ENCODE assay signal across 9 mouse cellular contexts in the genomic region with DNA sequence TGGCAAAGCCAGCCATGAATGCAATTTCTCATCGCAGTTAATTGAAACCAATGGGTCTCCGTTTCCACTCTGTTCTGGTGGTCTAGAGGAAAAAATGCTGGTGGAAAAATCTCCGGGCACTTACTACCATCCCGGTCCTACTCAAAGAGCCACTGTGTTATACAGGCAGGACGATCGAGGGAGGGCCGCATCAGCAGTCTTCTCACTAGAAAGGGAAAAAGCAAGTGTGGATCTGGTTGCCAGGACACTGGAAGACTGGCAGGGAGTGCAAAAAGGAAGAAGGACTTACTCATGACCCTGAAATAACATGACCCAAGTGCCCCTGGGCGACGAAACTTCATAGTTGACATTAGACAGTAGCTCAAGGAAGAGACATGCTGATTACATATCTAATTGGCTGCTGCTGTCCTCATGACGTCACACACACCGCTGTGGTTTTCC.
DNase-seq lines count a peak whose midpoint lies in the region; ATAC-seq and TF ChIP-seq lines count a peak whose summit lies in the region.
"Had no signal": no experiment of that assay in that cellular context is flagged by ENCODE, and none has a peak within 500 bp of the region (broad histone marks: within the 10 kb centered on the region; RNA-seq: fewer than 3 reads in every experiment).

No protein-coding gene starts in this region.

- H3K27me3 ChIP-seq in embryonic facial prominence, embryonic 10.5 days (replicated peaks; ENCODE audit: low read depth, poor library complexity, severe bottlenecking) = no peaks in the 10 kb centered on the region; the same call in 1 of the 2 replicates
- H3K27me3 ChIP-seq in hindbrain, embryonic 16.5 days (replicated peaks; ENCODE audit: control insufficient read depth, insufficient read depth, low read length) = no peaks in the 10 kb centered on the region
- no peaks in the 10 kb centered on the region for H3K27me3 ChIP-seq in liver, postnatal 0 days (ENCODE audit: insufficient read depth, low read length)
- H3K27me3 ChIP-seq in neural tube, embryonic 15.5 days (replicated peaks) = no peaks in the 10 kb centered on the region
- H3K27me3 ChIP-seq: CH12.LX had no signal

- peak overlapping the region; percentile 65; the same call in 1 of the 2 replicates for H3K27ac ChIP-seq in embryonic facial prominence, embryonic 10.5 days (replicated peaks)
- peak overlapping the region; percentile 44 for H3K27ac ChIP-seq in hindbrain, embryonic 16.5 days (ENCODE audit: low read depth, low read length)
- H3K27ac ChIP-seq in liver, postnatal 0 days (ENCODE audit: low read depth) = no peak overlapping the region
- no peak overlapping the region for H3K27ac ChIP-seq in neural tube, embryonic 15.5 days (replicated peaks)

- TF ChIP-seq EP300 in liver, postnatal 0 days (IDR thresholded peaks at IDR 0.05; ENCODE audit: low read depth) = 0 out of 2 replicates have a peak, but pooled peaks have one; percentile 13

- peak; percentile 63; the same call in 1 of the 2 replicates for ATAC-seq in hindbrain, embryonic 16.5 days
- ATAC-seq in liver, postnatal 0 days = peak; percentile 45
- no peak for ATAC-seq in neural tube, embryonic 15.5 days (ENCODE audit: low FRiP score)
- ATAC-seq in megakaryocyte, adult 5-6 weeks (ENCODE audit: poor library complexity, severe bottlenecking) = no peak

- WGBS in embryonic facial prominence, embryonic 10.5 days = 68% methylated on average over 11 of the region's 11 CpGs
- 62% methylated on average over 11 of the region's 11 CpGs for WGBS in hindbrain, embryonic 16.5 days
- 68% methylated on average over 11 of the region's 11 CpGs for WGBS in liver, postnatal 0 days (ENCODE audit: insufficient replicate concordance)
- 66% methylated on average over 11 of the region's 11 CpGs for WGBS in neural tube, embryonic 15.5 days

- intact Hi-C loops in gastrocnemius, postnatal 14 days (cut with DNase I; ENCODE audit: low total_unique reads) = no loop called here

- DNase-seq in gastrocnemius, postnatal 14 days = peak; percentile 14
- DNase-seq in gastrocnemius, adult 18-20 months (ENCODE audit: low spot score) = no peak
- DNase-seq in embryonic facial prominence, embryonic 10.5 days (ENCODE audit: low spot score) = peak; percentile 27
- peak; percentile 33 for DNase-seq in liver, postnatal 0 days
- no peak for DNase-seq in spleen, postnatal 4 days (ENCODE audit: low spot score in 2 of 2)

- no peak overlapping the region for H3K4me3 ChIP-seq in embryonic facial prominence, embryonic 10.5 days
- H3K4me3 ChIP-seq in hindbrain, embryonic 16.5 days (ENCODE audit: low read length) = no peak overlapping the region
- H3K4me3 ChIP-seq in liver, postnatal 0 days (ENCODE audit: low read depth, low read length) = no peak overlapping the region
- H3K4me3 ChIP-seq in neural tube, embryonic 15.5 days (replicated peaks) = no peak overlapping the region

- peaks cover 4% of the 10 kb centered on the region; the same call in 1 of the 2 replicates for H3K9me3 ChIP-seq in embryonic facial prominence, embryonic 10.5 days
- H3K9me3 ChIP-seq in hindbrain, embryonic 16.5 days (ENCODE audit: control insufficient read depth, low read length) = peaks cover 2% of the 10 kb centered on the region; the same call in 1 of the 2 replicates
- no peaks in the 10 kb centered on the region for H3K9me3 ChIP-seq in liver, postnatal 0 days (ENCODE audit: low read length)
- H3K9me3 ChIP-seq in neural tube, embryonic 15.5 days (replicated peaks) = peaks cover 2% of the 10 kb centered on the region; the same call in 1 of the 2 replicates

- H3K9ac ChIP-seq in hindbrain, embryonic 16.5 days (ENCODE audit: low read depth, low read length) = no peak overlapping the region
- H3K9ac ChIP-seq in liver, postnatal 0 days (replicated peaks) = no peak overlapping the region
- H3K9ac ChIP-seq in neural tube, embryonic 15.5 days (replicated peaks) = no peak overlapping the region

- H3K4me1 ChIP-seq in embryonic facial prominence, embryonic 10.5 days = peaks cover 10% of the 10 kb centered on the region
- H3K4me1 ChIP-seq in hindbrain, embryonic 16.5 days (ENCODE audit: control insufficient read depth, insufficient read depth, low read depth, low read length) = no peaks in the 10 kb centered on the region; the same call in 1 of the 2 replicates
- H3K4me1 ChIP-seq in liver, postnatal 0 days (ENCODE audit: insufficient read depth) = no peaks in the 10 kb centered on the region
- H3K4me1 ChIP-seq in neural tube, embryonic 15.5 days = 0 out of 2 replicates have a peak, but pooled peaks cover 3% of the 10 kb centered on the region

- TF ChIP-seq CTCF in liver, postnatal 0 days (IDR thresholded peaks at IDR 0.05; ENCODE audit: low read depth) = no peak

- H3K4me2 ChIP-seq in hindbrain, embryonic 16.5 days (ENCODE audit: low read length) = no peak overlapping the region
- no peak overlapping the region for H3K4me2 ChIP-seq in liver, postnatal 0 days (ENCODE audit: low read depth, low read length)
- H3K4me2 ChIP-seq in neural tube, embryonic 15.5 days = no peak overlapping the region

- no peaks in the 10 kb centered on the region for H3K36me3 ChIP-seq in embryonic facial prominence, embryonic 10.5 days (replicated peaks)
- H3K36me3 ChIP-seq in hindbrain, embryonic 16.5 days (ENCODE audit: control insufficient read depth, insufficient read depth, low read length) = no peaks in the 10 kb centered on the region
- no peaks in the 10 kb centered on the region for H3K36me3 ChIP-seq in liver, postnatal 0 days (replicated peaks; ENCODE audit: insufficient read depth, low read length)
- no peaks in the 10 kb centered on the region for H3K36me3 ChIP-seq in neural tube, embryonic 15.5 days

Comparison
In these comparisons a context has a peak if more than half of its experiments do, and no peak if none do; other contexts are left out.
1. DNase-seq: peak in gastrocnemius, postnatal 14 days (single experiment), embryonic facial prominence, embryonic 10.5 days (single experiment) and liver, postnatal 0 days (single experiment); none in gastrocnemius, adult 18-20 months (single experiment) and spleen, postnatal 4 days (0 of 2).
2. H3K27ac ChIP-seq: peak in embryonic facial prominence, embryonic 10.5 days (single experiment) and hindbrain, embryonic 16.5 days (single experiment); none in liver, postnatal 0 days (single experiment) and neural tube, embryonic 15.5 days (single experiment).
3. ATAC-seq: peak in hindbrain, embryonic 16.5 days (single experiment) and liver, postnatal 0 days (single experiment); none in neural tube, embryonic 15.5 days (single experiment) and megakaryocyte, adult 5-6 weeks (single experiment).